Mouse (Mus musculus): Measurements from ENCODE around the gene Rtn1. TPM values are rescaled to one million over a fixed set of nuclear protein-coding genes. Genes with fewer than 3 reads are reported as not detected.

Rtn1 gene
- polyA plus RNA-seq, 1 experiment: 0.02 TPM

- Histone ChIP-seq H3K9me3 (ENCODE audit: control insufficient read depth, low read length) (no peaks in the 10 kb centered on the region), H3K36me3 (ENCODE audit: control insufficient read depth) (no peaks in the 10 kb centered on the region), H3K27me3 (ENCODE audit: control insufficient read depth) (no peaks in the 10 kb centered on the region), H3K4me1 (ENCODE audit: control insufficient read depth) (no peaks in the 10 kb centered on the region), H3K4me3 (replicated peaks) (no peak overlapping the region)
- TF ChIP-seq GATA1 (IDR thresholded peaks at IDR 0.05; ENCODE audit: low read length) (no peak), TAL1 (IDR thresholded peaks at IDR 0.05; ENCODE audit: low read length) (no peak)
These were observed 44.3 kb downstream of the Rtn1 start for GRCm38 (mm10) chr12:72364543-72364942.

DNA sequence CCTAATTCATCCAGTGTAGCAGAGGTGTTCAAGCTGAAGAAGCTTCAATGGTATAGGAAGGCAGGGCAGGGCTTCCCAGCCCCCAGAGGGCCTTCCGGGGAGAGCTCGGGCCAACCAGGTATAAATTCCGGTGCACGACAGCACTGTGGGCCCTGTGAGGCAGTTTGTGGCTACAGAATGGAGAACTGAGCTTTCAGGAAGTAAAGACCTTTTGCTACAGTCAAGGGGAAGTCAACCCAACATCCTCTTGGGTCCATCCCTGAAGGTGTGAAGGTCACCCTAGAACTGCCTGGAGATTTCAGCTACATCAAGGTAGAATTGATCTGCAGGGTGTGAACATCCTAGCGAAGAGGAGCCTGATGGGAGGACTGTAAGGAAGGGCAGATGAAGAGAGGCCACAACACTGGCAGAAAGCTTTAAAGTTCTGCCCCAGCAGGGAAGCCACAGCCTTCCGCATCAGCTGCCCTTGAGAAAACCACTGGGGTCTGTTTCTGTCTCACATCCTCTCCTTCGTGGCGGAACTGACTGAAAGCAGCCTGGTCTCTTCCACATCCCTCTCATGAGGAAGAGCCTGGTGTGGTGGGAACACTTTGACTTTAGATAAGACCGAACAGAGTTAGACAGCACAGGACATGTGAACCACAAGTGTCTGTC, 47.0 kb downstream of the Rtn1 start:
- Histone ChIP-seq H3K27me3 (ENCODE audit: control insufficient read depth) (no peaks in the 10 kb centered on the region), H3K4me1 (ENCODE audit: control insufficient read depth) (no peaks in the 10 kb centered on the region), H3K9me3 (ENCODE audit: control insufficient read depth, low read length) (no peaks in the 10 kb centered on the region), H3K4me3 (replicated peaks) (no peak overlapping the region), H3K36me3 (ENCODE audit: control insufficient read depth) (no peaks in the 10 kb centered on the region)
- TF ChIP-seq GATA1 (IDR thresholded peaks at IDR 0.05; ENCODE audit: low read length) (no peak), TAL1 (IDR thresholded peaks at IDR 0.05; ENCODE audit: low read length) (no peak)

DNA sequence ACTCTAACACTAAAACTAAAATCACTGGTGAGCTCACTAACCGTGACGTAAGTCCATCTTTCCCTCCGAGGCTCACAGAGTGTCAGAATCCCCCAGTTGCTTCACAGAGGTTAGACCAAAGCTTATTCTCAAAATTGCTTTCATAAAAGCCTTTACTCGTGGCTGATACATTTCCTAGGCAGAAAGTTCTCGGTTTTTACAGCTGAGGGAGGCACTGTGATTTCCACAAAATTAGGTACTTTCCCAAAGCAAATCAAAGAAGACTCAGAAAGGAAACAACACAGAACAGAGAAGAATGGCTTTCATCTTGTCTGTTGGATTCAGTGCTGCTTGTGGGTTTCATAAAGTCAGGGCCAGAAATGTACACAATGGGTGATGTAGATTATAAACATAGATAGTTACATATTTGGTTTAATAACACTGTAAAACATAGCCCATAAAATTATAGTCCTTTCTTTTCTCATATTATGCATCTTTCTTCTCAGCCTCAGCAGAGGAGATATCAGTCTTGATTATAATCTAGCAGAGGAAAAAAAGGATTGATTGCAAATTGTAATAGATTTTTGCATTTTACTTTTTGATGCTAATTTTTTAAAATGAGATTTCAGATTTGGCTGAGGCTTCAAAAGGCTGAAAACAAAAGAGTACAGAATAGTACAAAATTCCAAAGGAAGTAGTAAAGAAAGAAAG, 47.8 kb downstream of the Rtn1 start:
- Histone ChIP-seq H3K9me3 (ENCODE audit: control insufficient read depth, low read length) (no peaks in the 10 kb centered on the region), H3K4me3 (replicated peaks) (no peak overlapping the region), H3K27me3 (ENCODE audit: control insufficient read depth) (no peaks in the 10 kb centered on the region), H3K36me3 (ENCODE audit: control insufficient read depth) (no peaks in the 10 kb centered on the region), H3K4me1 (ENCODE audit: control insufficient read depth) (no peaks in the 10 kb centered on the region)
- no peak for TF ChIP-seq GATA1 (IDR thresholded peaks at IDR 0.05; ENCODE audit: low read length)
- TF ChIP-seq TAL1 (IDR thresholded peaks at IDR 0.05; ENCODE audit: low read length): no peak

DNA sequence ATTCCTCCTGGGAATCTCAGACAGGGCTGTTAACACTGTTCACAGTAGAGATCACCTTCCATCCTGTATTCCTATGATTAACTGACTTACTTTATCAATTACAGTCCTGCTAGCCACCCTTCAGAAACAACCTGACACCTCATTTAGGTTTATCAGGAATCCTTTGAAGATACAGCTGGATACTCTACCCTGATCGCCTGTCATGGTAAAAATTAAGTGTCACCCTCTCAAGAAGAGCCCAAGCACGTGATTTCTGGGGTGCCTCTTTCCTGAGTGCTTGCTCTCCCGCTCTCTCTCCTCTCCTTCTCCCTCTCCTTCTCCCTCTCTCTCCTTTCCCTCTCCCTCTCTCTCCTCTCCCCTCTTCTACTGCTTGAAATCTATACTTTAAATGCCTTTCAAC, 49.0 kb downstream of the Rtn1 start:
- Histone ChIP-seq H3K4me3 (replicated peaks) (no peak overlapping the region), H3K4me1 (ENCODE audit: control insufficient read depth) (no peaks in the 10 kb centered on the region), H3K27me3 (ENCODE audit: control insufficient read depth) (no peaks in the 10 kb centered on the region), H3K9me3 (ENCODE audit: control insufficient read depth, low read length) (no peaks in the 10 kb centered on the region), H3K36me3 (ENCODE audit: control insufficient read depth) (no peaks in the 10 kb centered on the region)
- TF ChIP-seq TAL1 (IDR thresholded peaks at IDR 0.05; ENCODE audit: low read length) (no peak), GATA1 (IDR thresholded peaks at IDR 0.05; ENCODE audit: low read length) (no peak)

DNA sequence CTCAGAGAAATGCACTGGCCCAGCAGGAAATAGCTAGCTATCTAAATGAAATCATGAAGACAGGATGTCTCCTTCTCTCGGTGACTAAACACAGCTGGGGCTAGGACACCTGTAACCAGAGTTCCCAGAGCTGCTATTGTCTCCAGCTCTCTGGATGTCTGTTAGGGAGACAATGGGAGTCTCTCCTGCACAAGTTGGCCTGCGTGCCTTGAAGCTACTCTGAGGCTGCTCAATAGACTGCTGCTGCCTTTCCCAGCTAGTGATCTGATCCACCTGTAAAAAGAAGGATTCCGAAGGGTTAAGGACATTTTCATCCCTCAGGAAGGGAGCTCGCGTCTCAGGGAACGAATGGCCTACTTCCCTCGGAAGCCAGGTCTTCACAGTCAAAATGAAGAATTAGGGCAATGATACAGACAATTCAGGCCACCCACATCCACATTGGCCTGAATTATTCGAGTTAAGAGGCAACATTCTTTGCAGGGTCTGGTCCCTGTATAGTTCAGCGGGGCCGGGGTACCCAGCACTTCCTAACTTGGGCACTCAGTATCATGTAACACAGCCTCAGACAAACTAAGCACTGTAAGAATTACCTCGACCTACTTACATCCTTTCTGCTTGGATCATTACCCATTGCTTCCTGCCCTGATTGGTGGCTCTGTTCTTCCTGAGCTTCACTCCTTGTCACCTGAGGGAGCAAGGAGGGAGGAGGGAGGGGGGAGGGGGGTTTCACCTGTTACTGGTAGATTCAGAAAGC, 51.0 kb downstream of the Rtn1 start:
- Histone ChIP-seq H3K4me1 (ENCODE audit: control insufficient read depth) (no peaks in the 10 kb centered on the region), H3K9me3 (ENCODE audit: control insufficient read depth, low read length) (no peaks in the 10 kb centered on the region), H3K36me3 (ENCODE audit: control insufficient read depth) (no peaks in the 10 kb centered on the region), H3K4me3 (replicated peaks) (no peak overlapping the region), H3K27me3 (ENCODE audit: control insufficient read depth) (no peaks in the 10 kb centered on the region)
- TF ChIP-seq GATA1 (IDR thresholded peaks at IDR 0.05; ENCODE audit: low read length) (no peak), TAL1 (IDR thresholded peaks at IDR 0.05; ENCODE audit: low read length) (no peak)

- Histone ChIP-seq H3K36me3 (ENCODE audit: control insufficient read depth) (no peaks in the 10 kb centered on the region), H3K4me1 (ENCODE audit: control insufficient read depth) (no peaks in the 10 kb centered on the region)
These were observed 54.6 kb downstream of the Rtn1 start for GRCm38 (mm10) chr12:72354241-72354640.

GRCm38 (mm10) chr12:72353506-72353905, 55.3 kb downstream of the Rtn1 start:
- TF ChIP-seq GATA1 (IDR thresholded peaks at IDR 0.05; ENCODE audit: low read length): no peak
- no peak for TF ChIP-seq TAL1 (IDR thresholded peaks at IDR 0.05; ENCODE audit: low read length)
- Histone ChIP-seq H3K4me3 (replicated peaks) (no peak overlapping the region), H3K27me3 (ENCODE audit: control insufficient read depth) (no peaks in the 10 kb centered on the region), H3K36me3 (ENCODE audit: control insufficient read depth) (no peaks in the 10 kb centered on the region), H3K9me3 (ENCODE audit: control insufficient read depth, low read length) (no peaks in the 10 kb centered on the region), H3K4me1 (ENCODE audit: control insufficient read depth) (no peaks in the 10 kb centered on the region)

More at GRCm38 (mm10) chr12:72354241-72354640, 54.6 kb downstream of the Rtn1 start:
- no peaks in the 10 kb centered on the region for H3K9me3 ChIP-seq (ENCODE audit: control insufficient read depth, low read length)
- no peak overlapping the region for H3K4me3 ChIP-seq (replicated peaks)
- TF ChIP-seq GATA1 (IDR thresholded peaks at IDR 0.05; ENCODE audit: low read length) (no peak), TAL1 (IDR thresholded peaks at IDR 0.05; ENCODE audit: low read length) (no peak)
- no peaks in the 10 kb centered on the region for H3K27me3 ChIP-seq (ENCODE audit: control insufficient read depth)

GRCm38 (mm10) chr12:72348508-72348907, 60.3 kb downstream of the Rtn1 start:
- H3K36me3 ChIP-seq (ENCODE audit: control insufficient read depth): no peaks in the 10 kb centered on the region
- no peaks in the 10 kb centered on the region for H3K27me3 ChIP-seq (ENCODE audit: control insufficient read depth)
- no peaks in the 10 kb centered on the region for H3K9me3 ChIP-seq (ENCODE audit: control insufficient read depth, low read length)
- no peak overlapping the region for H3K4me3 ChIP-seq (replicated peaks)
- H3K4me1 ChIP-seq (ENCODE audit: control insufficient read depth): no peaks in the 10 kb centered on the region
- TF ChIP-seq TAL1 (IDR thresholded peaks at IDR 0.05; ENCODE audit: low read length): no peak
- no peak for TF ChIP-seq GATA1 (IDR thresholded peaks at IDR 0.05; ENCODE audit: low read length)

DNA sequence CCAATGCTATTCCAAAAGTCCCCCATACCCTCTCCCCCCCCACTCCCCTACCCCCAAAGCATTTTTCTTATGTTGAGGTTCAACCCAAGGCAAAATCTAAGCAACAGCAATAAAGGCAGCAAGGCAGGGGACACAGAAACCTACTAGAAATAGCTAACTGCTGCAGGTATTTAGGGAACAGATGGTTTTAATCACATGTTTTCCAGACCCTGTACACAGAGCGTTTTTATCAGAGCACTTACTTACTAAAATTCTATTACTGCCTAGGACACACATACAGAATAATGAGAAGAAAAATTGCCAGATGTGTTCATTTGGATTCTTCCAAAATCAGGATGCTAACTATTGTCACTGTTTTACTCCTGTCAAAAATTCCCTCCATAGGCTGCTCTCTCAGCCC, 61.7 kb downstream of the Rtn1 start:
- Histone ChIP-seq H3K27me3 (ENCODE audit: control insufficient read depth) (no peaks in the 10 kb centered on the region), H3K36me3 (ENCODE audit: control insufficient read depth) (no peaks in the 10 kb centered on the region), H3K4me3 (replicated peaks) (no peak overlapping the region), H3K4me1 (ENCODE audit: control insufficient read depth) (no peaks in the 10 kb centered on the region), H3K9me3 (ENCODE audit: control insufficient read depth, low read length) (no peaks in the 10 kb centered on the region)
- TF ChIP-seq GATA1 (IDR thresholded peaks at IDR 0.05; ENCODE audit: low read length) (no peak), TAL1 (IDR thresholded peaks at IDR 0.05; ENCODE audit: low read length) (no peak)
